ENCODE assay signal across 11 mouse cellular contexts in the genomic region with DNA sequence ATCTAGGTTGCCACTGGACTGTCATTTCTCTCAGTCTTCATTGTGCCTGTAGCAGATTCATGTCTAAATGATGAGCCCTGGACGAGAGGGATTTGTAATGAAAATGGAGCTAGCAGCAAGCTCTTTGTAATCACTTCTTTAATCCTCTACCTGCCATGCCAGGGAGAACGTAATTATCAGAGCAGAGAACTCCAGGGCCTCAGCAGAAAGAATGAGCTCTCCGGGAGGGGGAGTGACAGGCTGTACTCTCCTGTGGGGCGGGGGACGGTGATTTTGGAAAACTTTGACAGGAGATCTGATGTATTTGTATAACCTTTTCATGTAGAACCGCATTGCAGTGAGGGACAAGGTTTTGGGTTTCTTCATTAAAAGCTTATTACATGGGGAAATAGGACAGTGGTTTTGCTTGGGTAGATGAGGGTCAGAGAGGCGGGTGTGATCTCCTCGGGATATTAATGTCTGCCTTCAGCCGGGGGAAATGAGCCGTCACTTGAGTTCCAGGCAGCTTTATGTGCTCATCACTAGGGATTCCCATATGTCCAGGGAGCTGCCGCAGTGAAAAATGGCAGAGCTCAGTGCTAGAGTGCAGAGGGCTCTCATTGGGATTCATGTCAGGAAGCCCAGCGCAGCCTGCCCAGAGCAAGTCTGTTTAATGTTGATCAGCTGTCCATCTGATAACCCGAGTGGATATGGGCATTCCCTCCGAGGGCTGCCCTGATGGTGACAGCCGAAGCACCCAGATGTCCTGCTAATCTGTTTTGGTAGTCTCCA.
A peak's percentile ranks its signal among the peaks of the same experiment; 100 is the strongest.
DNase-seq lines count a peak whose midpoint lies in the region; ATAC-seq and TF ChIP-seq lines count a peak whose summit lies in the region.
"Had no signal": no experiment of that assay in that cellular context is flagged by ENCODE, and none has a peak within 500 bp of the region (broad histone marks: within the 10 kb centered on the region; RNA-seq: fewer than 3 reads in every experiment).

No protein-coding gene starts in this region.

- peak; percentile 24 for DNase-seq in cerebellum, postnatal 25 days
- no peak for DNase-seq in cerebellum, adult 11 months
- no peak for DNase-seq in stomach, postnatal 0 days (ENCODE audit: low spot score)
- DNase-seq in gastrocnemius, postnatal 36 days: no peak
- DNase-seq in left cerebral cortex, adult 11 months (ENCODE audit: low spot score): no peak
- DNase-seq in right cerebral cortex, postnatal 4 days: no peak

- intact Hi-C loops in gastrocnemius, postnatal 36 days (cut with DNase I): no loop called here

- no peak for TF ChIP-seq CTCF in stomach, postnatal 0 days (IDR thresholded peaks at IDR 0.05; ENCODE audit: low read depth)

- H3K27me3 ChIP-seq in stomach, embryonic 15.5 days (replicated peaks): no peaks in the 10 kb centered on the region
- no peaks in the 10 kb centered on the region for H3K27me3 ChIP-seq in stomach, postnatal 0 days (ENCODE audit: control insufficient read depth, insufficient read depth, low read length)
- no peaks in the 10 kb centered on the region for H3K27me3 ChIP-seq in midbrain, embryonic 12.5 days
- H3K27me3 ChIP-seq: liver, embryonic 15.5 days; Patski had no signal

- H3K9me3 ChIP-seq in stomach, embryonic 15.5 days: no peaks in the 10 kb centered on the region
- no peaks in the 10 kb centered on the region for H3K9me3 ChIP-seq in stomach, postnatal 0 days (ENCODE audit: control insufficient read depth, low read length)
- no peaks in the 10 kb centered on the region for H3K9me3 ChIP-seq in midbrain, embryonic 12.5 days
- H3K9me3 ChIP-seq: liver, embryonic 15.5 days had no signal

- no peak overlapping the region for H3K27ac ChIP-seq in stomach, embryonic 15.5 days
- no peak overlapping the region for H3K27ac ChIP-seq in stomach, postnatal 0 days (replicated peaks)
- H3K27ac ChIP-seq in midbrain, embryonic 12.5 days (replicated peaks): peak overlapping the region; percentile 85
- H3K27ac ChIP-seq: liver, embryonic 15.5 days had no signal

- H3K4me3 ChIP-seq in stomach, embryonic 15.5 days (replicated peaks): no peak overlapping the region
- no peak overlapping the region for H3K4me3 ChIP-seq in stomach, postnatal 0 days (ENCODE audit: low read depth, low read length)
- no peak overlapping the region for H3K4me3 ChIP-seq in midbrain, embryonic 12.5 days
- H3K4me3 ChIP-seq: erythroblast, embryonic 14.5 days; liver, embryonic 15.5 days had no signal

- no peaks in the 10 kb centered on the region for H3K4me1 ChIP-seq in stomach, embryonic 15.5 days
- no peaks in the 10 kb centered on the region for H3K4me1 ChIP-seq in stomach, postnatal 0 days (replicated peaks; ENCODE audit: control insufficient read depth, insufficient read depth)
- H3K4me1 ChIP-seq in midbrain, embryonic 12.5 days: peaks cover 32% of the 10 kb centered on the region

- WGBS in stomach, embryonic 15.5 days: 28% methylated on average over 15 of the region's 15 CpGs
- WGBS in stomach, postnatal 0 days: 31% methylated on average over 15 of the region's 15 CpGs
- WGBS in midbrain, embryonic 12.5 days: 30% methylated on average over 15 of the region's 15 CpGs

- H3K4me2 ChIP-seq in stomach, embryonic 15.5 days: no peak overlapping the region
- H3K4me2 ChIP-seq in stomach, postnatal 0 days (replicated peaks; ENCODE audit: low read depth): no peak overlapping the region
- H3K4me2 ChIP-seq in midbrain, embryonic 12.5 days (replicated peaks): peak overlapping the region; percentile 33
- H3K4me2 ChIP-seq: liver, embryonic 15.5 days had no signal

- H3K36me3 ChIP-seq in stomach, embryonic 15.5 days: no peaks in the 10 kb centered on the region
- H3K36me3 ChIP-seq in stomach, postnatal 0 days (ENCODE audit: control insufficient read depth, insufficient read depth, low read length): no peaks in the 10 kb centered on the region
- no peaks in the 10 kb centered on the region for H3K36me3 ChIP-seq in midbrain, embryonic 12.5 days
- H3K36me3 ChIP-seq: liver, embryonic 15.5 days had no signal

- ATAC-seq in stomach, embryonic 15.5 days (ENCODE audit: insufficient read depth, low FRiP score, low read depth): 0 out of 2 replicates have a peak, but pooled peaks have one; percentile 43
- ATAC-seq in stomach, postnatal 0 days (ENCODE audit: low FRiP score, low TSS enrichment): no peak
- peak; percentile 88 for ATAC-seq in midbrain, embryonic 12.5 days (ENCODE audit: low FRiP score, low read depth)
- ATAC-seq: Patski had no signal

- no peak overlapping the region for H3K9ac ChIP-seq in stomach, embryonic 15.5 days
- no peak overlapping the region for H3K9ac ChIP-seq in stomach, postnatal 0 days (ENCODE audit: low read length)
- no peak overlapping the region for H3K9ac ChIP-seq in midbrain, embryonic 12.5 days (replicated peaks)
- H3K9ac ChIP-seq: liver, embryonic 15.5 days had no signal

- TF ChIP-seq EP300 in stomach, postnatal 0 days (optimal IDR thresholded peaks at IDR 0.05): no peak

Comparison
In these comparisons a context has a peak if more than half of its experiments do, and no peak if none do; other contexts are left out.
1. DNase-seq: peak in cerebellum, postnatal 25 days (2 of 2); none in cerebellum, adult 11 months (single experiment), stomach, postnatal 0 days (single experiment), gastrocnemius, postnatal 36 days (0 of 2), left cerebral cortex, adult 11 months (single experiment) and right cerebral cortex, postnatal 4 days (single experiment).